Mouse (Mus musculus) hindbrain, embryonic 11.5 days (tissue): ENCODE measurements at regions not wholly inside any gene's neighbourhood (a gene's known extent, or its start where the extent isn't known, plus 50 kb on each side); places are given as distances from the start of the nearest gene placed in this dataset.

Experiments
- ATAC-seq: fragments of 200-750 bp; cut with Nextera tagmentation; 2 replicates; pipeline ENCODE4 v1.8.0; 2017; ENCODE audit warnings: mild to moderate bottlenecking, moderate TSS enrichment, moderate library complexity; ENCODE audit not compliant: low FRiP score
- DNase-seq: peaks from one replicate; pipeline ENCODE4 v3.0.0-alpha.2; 2015; ENCODE audit warnings: low spot score
- H3K27ac ChIP-seq: fragments of 300-500 bp; sonication (generic); 2 replicates; pipeline ENCODE4 v1.5.1; 2014; ENCODE audit warnings: mild to moderate bottlenecking, low read depth, low read length
- H3K27me3 ChIP-seq: fragments of 300-500 bp; sonication (generic); 2 replicates; pipeline ENCODE4 v1.6.1; 2014; ENCODE audit warnings: mild to moderate bottlenecking, low read length, moderate library complexity, mixed read lengths; ENCODE audit not compliant: control insufficient read depth, insufficient read depth
- H3K36me3 ChIP-seq: fragments of 300-500 bp; sonication (generic); 2 replicates; pipeline ENCODE4 v1.6.1; 2014; ENCODE audit warnings: mild to moderate bottlenecking, low read length, moderate library complexity, mixed read lengths; ENCODE audit not compliant: control insufficient read depth, insufficient read depth
- H3K4me1 ChIP-seq: fragments of 300-500 bp; sonication (generic); replicated peaks from 2 replicates; pipeline ENCODE4 v1.6.1; 2014; ENCODE audit warnings: low read length, mixed read lengths; ENCODE audit not compliant: control insufficient read depth, insufficient read depth
- H3K4me2 ChIP-seq: fragments of 300-500 bp; sonication (generic); replicated peaks from 2 replicates; pipeline ENCODE4 v1.6.1; 2014; ENCODE audit warnings: mild to moderate bottlenecking, low read depth, low read length
- H3K4me3 ChIP-seq: fragments of 300-500 bp; sonication (generic); 2 replicates; pipeline ENCODE4 v1.5.1; 2014; ENCODE audit warnings: low read depth, low read length
- H3K9ac ChIP-seq: fragments of 300-500 bp; sonication (generic); 2 replicates; pipeline ENCODE4 v1.6.1; 2014; ENCODE audit warnings: low read depth, low read length
- H3K9me3 ChIP-seq: fragments of 300-500 bp; sonication (generic); 2 replicates; pipeline ENCODE4 v1.6.1; 2016; ENCODE audit warnings: low read length; ENCODE audit not compliant: control insufficient read depth
- WGBS: fragments of 180-500 bp; shearing (Covaris S2); extraction: QIAGEN DNeasy Blood & Tissue Kit; methylation state at CpG from one replicate; pipeline ENCODE4 v1.1.7; 2014; 5-methylcytosine and 5-hydroxymethylcytosine counted together

GRCm38 (mm10) chr3:21984807-21985206 lies 91.6 kb upstream of the Tbl1xr1 start:
- Histone ChIP-seq H3K9me3 (no peaks in the 10 kb centered on the region), H3K27ac (no peak overlapping the region), H3K36me3 (no peaks in the 10 kb centered on the region), H3K9ac (no peak overlapping the region), H3K4me2 (no peak overlapping the region), H3K4me3 (no peak overlapping the region), H3K4me1 (no peaks in the 10 kb centered on the region), H3K27me3 (no peaks in the 10 kb centered on the region)
- no peak for ATAC-seq
- DNase-seq, result no peak
- WGBS, result 79% methylated on average over 2 of the region's 2 CpGs

GRCm38 (mm10) chr3:21986164-21986892 lies 90.1 kb upstream of the Tbl1xr1 start:
- ATAC-seq, result no peak
- Histone ChIP-seq H3K27ac (no peak overlapping the region), H3K36me3 (no peaks in the 10 kb centered on the region), H3K27me3 (no peaks in the 10 kb centered on the region), H3K4me3 (no peak overlapping the region), H3K4me2 (no peak overlapping the region), H3K4me1 (no peaks in the 10 kb centered on the region), H3K9me3 (no peaks in the 10 kb centered on the region), H3K9ac (no peak overlapping the region)
- DNase-seq, result no peak
- 83% methylated on average over 5 of the region's 5 CpGs for WGBS

DNA sequence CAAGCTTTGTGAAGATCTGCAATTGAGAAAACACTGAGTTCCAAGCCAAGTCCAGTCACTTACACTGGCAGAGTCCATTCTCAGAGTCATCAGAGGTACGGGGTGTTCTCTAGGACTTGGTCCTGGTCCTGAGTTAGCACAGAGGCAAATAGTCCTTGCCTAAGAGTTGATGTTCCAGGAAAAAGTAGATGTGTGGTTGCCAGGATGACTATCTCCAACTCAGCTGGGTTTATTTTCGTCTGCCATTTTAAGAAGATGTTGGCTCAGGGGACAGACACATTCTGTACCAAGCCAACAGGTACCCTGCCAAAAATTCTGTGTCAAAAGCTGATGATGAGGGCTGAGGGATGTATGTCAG lies 89.6 kb upstream of the Tbl1xr1 start:
- H3K9me3 ChIP-seq, result no peaks in the 10 kb centered on the region
- DNase-seq, result no peak
- no peak overlapping the region for H3K27ac ChIP-seq
- no peak overlapping the region for H3K4me3 ChIP-seq
- no peak overlapping the region for H3K9ac ChIP-seq
- 92% methylated on average over 2 of the region's 2 CpGs for WGBS
- no peak for ATAC-seq
- H3K27me3 ChIP-seq, result no peaks in the 10 kb centered on the region
- H3K4me1 ChIP-seq, result no peaks in the 10 kb centered on the region
- H3K36me3 ChIP-seq, result no peaks in the 10 kb centered on the region
- no peak overlapping the region for H3K4me2 ChIP-seq

DNA sequence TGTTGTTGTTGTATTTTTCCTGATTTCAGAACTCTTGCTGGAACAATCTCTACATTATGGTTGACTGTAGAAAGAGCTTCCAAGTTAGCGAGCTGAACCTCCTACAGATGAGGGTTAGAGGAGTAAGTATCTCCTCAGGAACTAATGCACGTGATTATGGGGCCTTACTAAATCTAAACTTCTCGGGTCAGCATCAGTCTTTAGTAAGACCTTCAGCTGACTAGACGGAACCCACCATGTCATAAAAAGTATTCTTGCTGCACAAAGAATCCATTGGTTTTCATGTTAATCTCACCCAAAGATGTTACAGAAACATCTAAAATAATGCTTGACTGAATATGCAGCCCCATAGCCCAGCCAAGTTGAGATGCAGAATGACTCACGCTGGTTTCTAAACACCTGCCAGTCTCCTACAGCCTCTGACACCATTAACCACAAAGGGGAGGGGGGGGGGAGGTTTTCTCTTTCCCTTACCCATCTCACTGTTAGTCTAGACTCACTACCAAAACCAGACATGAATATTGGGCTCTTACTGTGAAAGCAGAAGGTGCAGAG lies 88.9 kb upstream of the Tbl1xr1 start:
- ATAC-seq (no peak), DNase-seq (no peak)
- H3K36me3 ChIP-seq, result no peaks in the 10 kb centered on the region
- 90% methylated on average over 5 of the region's 5 CpGs for WGBS
- no peak overlapping the region for H3K4me3 ChIP-seq
- H3K9ac ChIP-seq, result no peak overlapping the region
- no peak overlapping the region for H3K27ac ChIP-seq
- H3K4me1 ChIP-seq, result no peaks in the 10 kb centered on the region
- H3K27me3 ChIP-seq, result no peaks in the 10 kb centered on the region
- H3K9me3 ChIP-seq, result no peaks in the 10 kb centered on the region
- no peak overlapping the region for H3K4me2 ChIP-seq

- 85% methylated on average over 8 of the region's 8 CpGs for WGBS
Observed at GRCm38 (mm10) chr3:21988010-21988531, 88.4 kb upstream of the Tbl1xr1 start.

DNA sequence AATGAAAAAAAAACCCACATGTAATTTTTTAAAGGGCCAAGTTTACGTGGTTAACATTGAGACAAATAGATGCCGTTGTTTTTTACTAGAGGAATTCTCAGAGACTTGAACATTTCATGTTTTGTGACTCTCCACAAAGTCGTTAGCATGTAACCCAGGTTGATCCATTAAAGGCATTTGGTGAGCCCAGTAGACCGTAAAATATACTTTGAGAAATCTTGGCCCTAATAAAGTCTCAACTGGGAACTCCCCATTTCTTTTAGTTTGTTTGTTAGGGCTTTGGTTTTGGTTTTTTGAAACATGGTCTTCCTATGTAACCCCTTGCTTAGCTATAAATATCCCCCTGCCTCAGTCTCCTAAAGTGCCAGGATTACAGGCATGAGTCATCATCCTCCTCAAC lies 85.9 kb upstream of the Tbl1xr1 start:
- no peak overlapping the region for H3K27ac ChIP-seq
- 92% methylated on average over 4 of the region's 4 CpGs for WGBS
- H3K27me3 ChIP-seq, result no peaks in the 10 kb centered on the region
- no peak overlapping the region for H3K9ac ChIP-seq
- no peak overlapping the region for H3K4me2 ChIP-seq
- no peak for DNase-seq
- ATAC-seq, result no peak
- H3K36me3 ChIP-seq, result no peaks in the 10 kb centered on the region
- no peaks in the 10 kb centered on the region for H3K9me3 ChIP-seq
- H3K4me3 ChIP-seq, result no peak overlapping the region
- no peaks in the 10 kb centered on the region for H3K4me1 ChIP-seq

More at GRCm38 (mm10) chr3:21988010-21988531, 88.4 kb upstream of the Tbl1xr1 start:
- Histone ChIP-seq H3K4me1 (no peaks in the 10 kb centered on the region), H3K27me3 (no peaks in the 10 kb centered on the region), H3K9ac (no peak overlapping the region), H3K9me3 (no peaks in the 10 kb centered on the region), H3K36me3 (no peaks in the 10 kb centered on the region), H3K27ac (no peak overlapping the region), H3K4me3 (no peak overlapping the region), H3K4me2 (no peak overlapping the region)
- ATAC-seq, result no peak
- DNase-seq, result no peak

GRCm38 (mm10) chr3:21991681-21992152 lies 84.7 kb upstream of the Tbl1xr1 start:
- no peak overlapping the region for H3K4me3 ChIP-seq
- no peaks in the 10 kb centered on the region for H3K9me3 ChIP-seq
- ATAC-seq (no peak), DNase-seq (no peak)
- H3K9ac ChIP-seq, result no peak overlapping the region
- no peak overlapping the region for H3K27ac ChIP-seq
- H3K4me2 ChIP-seq, result no peak overlapping the region
- no peaks in the 10 kb centered on the region for H3K36me3 ChIP-seq
- no peaks in the 10 kb centered on the region for H3K4me1 ChIP-seq
- H3K27me3 ChIP-seq, result no peaks in the 10 kb centered on the region
- WGBS, result 72% methylated on average over 9 of the region's 9 CpGs

GRCm38 (mm10) chr3:21992203-21992602 lies 84.2 kb upstream of the Tbl1xr1 start:
- H3K27me3 ChIP-seq, result no peaks in the 10 kb centered on the region
- no peaks in the 10 kb centered on the region for H3K36me3 ChIP-seq
- DNase-seq (no peak), ATAC-seq (no peak)
- H3K27ac ChIP-seq, result no peak overlapping the region
- H3K9ac ChIP-seq, result no peak overlapping the region
- no peaks in the 10 kb centered on the region for H3K9me3 ChIP-seq
- 93% methylated on average over 5 of the region's 5 CpGs for WGBS
- no peak overlapping the region for H3K4me2 ChIP-seq
- H3K4me1 ChIP-seq, result no peaks in the 10 kb centered on the region
- no peak overlapping the region for H3K4me3 ChIP-seq

- Histone ChIP-seq H3K4me2 (no peak overlapping the region), H3K36me3 (no peaks in the 10 kb centered on the region), H3K27me3 (no peaks in the 10 kb centered on the region), H3K9ac (no peak overlapping the region), H3K4me3 (no peak overlapping the region), H3K27ac (no peak overlapping the region), H3K4me1 (no peaks in the 10 kb centered on the region), H3K9me3 (no peaks in the 10 kb centered on the region)
- ATAC-seq (no peak), DNase-seq (no peak)
- WGBS, result 86% methylated on average over 2 of the region's 2 CpGs
Observed at GRCm38 (mm10) chr3:21993961-21994360, 82.5 kb upstream of the Tbl1xr1 start.
